Mouse (Mus musculus): Measurements from ENCODE around the gene Arpc5l. TPM values are rescaled to one million over a fixed set of nuclear protein-coding genes. Genes with fewer than 3 reads are reported as not detected.
"Not testable (repeated sequence)": the region's sequence is repeated elsewhere in the genome, so short reads cannot be mapped to it uniquely, and the experiment has no call there.

Arpc5l gene
- polyA plus RNA-seq, 1 experiment from 2014 or later, result 154 TPM

- Histone ChIP-seq H3K4me2 (peak overlapping the region; percentile 95), H3K4me1 (replicated peaks) (peaks cover 45% of the 10 kb centered on the region), H3K9me3 (no peaks in the 10 kb centered on the region), H3K27ac (replicated peaks) (no peak overlapping the region), H3K9ac (peak overlapping the region; percentile 85), H3K27me3 (no peaks in the 10 kb centered on the region), H3K36me3 (peaks cover 46% of the 10 kb centered on the region), H3K4me3 (peak overlapping the region; percentile 52)
- ATAC-seq (ENCODE audit: low read depth), result no peak
- 52% methylated on average over 8 of the region's 8 CpGs for WGBS
These were observed 2.0 kb upstream of the Arpc5l start for GRCm38 (mm10) chr2:39003106-39003505.

GRCm38 (mm10) chr2:39003512-39003911, 1.6 kb upstream of the Arpc5l start:
- Histone ChIP-seq H3K27ac (replicated peaks) (no peak overlapping the region), H3K4me3 (peak overlapping the region; percentile 52), H3K4me2 (peak overlapping the region; percentile 95), H3K9me3 (no peaks in the 10 kb centered on the region), H3K9ac (peak overlapping the region; percentile 85), H3K36me3 (peaks cover 46% of the 10 kb centered on the region), H3K4me1 (replicated peaks) (peaks cover 42% of the 10 kb centered on the region), H3K27me3 (no peaks in the 10 kb centered on the region)
- no peak for ATAC-seq (ENCODE audit: low read depth)
- WGBS, result 65% methylated on average over 5 of the region's 5 CpGs

- ATAC-seq (ENCODE audit: low read depth), result 0 out of 2 replicates have a peak, but pooled peaks have one; percentile 10
These were observed 776 bp upstream of the Arpc5l start for GRCm38 (mm10) chr2:39004372-39004771.

GRCm38 (mm10) chr2:39005574-39006079, 479 bp downstream of the Arpc5l start, which contains the start of gene Rpl35:
TSS of gene Rpl35 (minus strand) at chr2:39005624.
- no peak for ATAC-seq (ENCODE audit: low read depth)
- H3K4me3 ChIP-seq, result peak within 1 kb of the TSS; percentile 52
- no peaks in the 10 kb centered on the region for H3K27me3 ChIP-seq
- 14% methylated on average over 15 of the region's 15 CpGs for WGBS
- peak within 1 kb of the TSS; percentile 92 for H3K27ac ChIP-seq (replicated peaks)
- peak within 1 kb of the TSS; percentile 85 for H3K9ac ChIP-seq
- H3K4me1 ChIP-seq (replicated peaks), result peaks cover 60% of the 10 kb centered on the region
- H3K36me3 ChIP-seq, result peaks cover 35% of the 10 kb centered on the region
- H3K9me3 ChIP-seq, result no peaks in the 10 kb centered on the region
- H3K4me2 ChIP-seq, result peak within 1 kb of the TSS; percentile 95

More at GRCm38 (mm10) chr2:39004372-39004771, 776 bp upstream of the Arpc5l start:
- WGBS, result under 1% methylated on average over 11 of the region's 11 CpGs
- H3K27me3 ChIP-seq, result no peaks in the 10 kb centered on the region
- H3K4me1 ChIP-seq (replicated peaks), result peaks cover 50% of the 10 kb centered on the region
- no peaks in the 10 kb centered on the region for H3K9me3 ChIP-seq
- H3K27ac ChIP-seq (replicated peaks), result peak overlapping the region; percentile 92
- H3K4me2 ChIP-seq, result peak overlapping the region; percentile 95
- H3K9ac ChIP-seq, result peak overlapping the region; percentile 85
- peak overlapping the region; percentile 52 for H3K4me3 ChIP-seq
- H3K36me3 ChIP-seq, result peaks cover 45% of the 10 kb centered on the region

- H3K9ac ChIP-seq, result peak overlapping the region; percentile 85
- no peaks in the 10 kb centered on the region for H3K27me3 ChIP-seq
- no peak for ATAC-seq (ENCODE audit: low read depth)
- H3K9me3 ChIP-seq, result no peaks in the 10 kb centered on the region
- WGBS, result 93% methylated on average over 14 of the region's 14 CpGs
- peak overlapping the region; percentile 95 for H3K4me2 ChIP-seq
- peaks cover 29% of the 10 kb centered on the region for H3K36me3 ChIP-seq
- H3K4me3 ChIP-seq, result peak overlapping the region; percentile 52
- H3K4me1 ChIP-seq (replicated peaks), result peaks cover 66% of the 10 kb centered on the region
- H3K27ac ChIP-seq (replicated peaks), result no peak overlapping the region
These were observed 1.1 kb downstream of the Arpc5l start for GRCm38 (mm10) chr2:39006149-39006730.

- Histone ChIP-seq H3K27ac (replicated peaks) (peak overlapping the region; percentile 95), H3K4me1 (replicated peaks) (peaks cover 67% of the 10 kb centered on the region), H3K36me3 (peaks cover 24% of the 10 kb centered on the region), H3K4me3 (peak overlapping the region; percentile 93), H3K4me2 (peak overlapping the region; percentile 85), H3K9ac (peak overlapping the region; percentile 95), H3K27me3 (no peaks in the 10 kb centered on the region), H3K9me3 (no peaks in the 10 kb centered on the region)
- peak; percentile 89 for ATAC-seq (ENCODE audit: low read depth)
- under 1% methylated on average over 40 of the region's 44 CpGs for WGBS
These were observed 2.7 kb downstream of the Arpc5l start for GRCm38 (mm10) chr2:39007865-39008264.

- H3K4me3 ChIP-seq, result peak overlapping the region; percentile 93
- H3K4me1 ChIP-seq (replicated peaks), result peaks cover 62% of the 10 kb centered on the region
- H3K4me2 ChIP-seq, result peak overlapping the region; percentile 85
- peak; percentile 56 for ATAC-seq (ENCODE audit: low read depth)
- no peaks in the 10 kb centered on the region for H3K9me3 ChIP-seq
- peak overlapping the region; percentile 95 for H3K9ac ChIP-seq
- WGBS, result under 1% methylated on average over 25 of the region's 25 CpGs
- no peaks in the 10 kb centered on the region for H3K27me3 ChIP-seq
- H3K27ac ChIP-seq (replicated peaks), result peak overlapping the region; percentile 95
- peaks cover 24% of the 10 kb centered on the region for H3K36me3 ChIP-seq
These were observed 3.3 kb downstream of the Arpc5l start for GRCm38 (mm10) chr2:39008350-39008851.

- H3K9ac ChIP-seq, result peak overlapping the region; percentile 95
- peaks cover 25% of the 10 kb centered on the region for H3K36me3 ChIP-seq
- no peaks in the 10 kb centered on the region for H3K27me3 ChIP-seq
- 29% methylated on average over 3 of the region's 3 CpGs for WGBS
- no peak for ATAC-seq (ENCODE audit: low read depth)
- peaks cover 56% of the 10 kb centered on the region for H3K4me1 ChIP-seq (replicated peaks)
- H3K4me3 ChIP-seq, result peak overlapping the region; percentile 93
- peak overlapping the region; percentile 85 for H3K4me2 ChIP-seq
- no peaks in the 10 kb centered on the region for H3K9me3 ChIP-seq
- peak overlapping the region; percentile 95; the same call in 1 of the 2 replicates for H3K27ac ChIP-seq (replicated peaks)
These were observed 3.8 kb downstream of the Arpc5l start for GRCm38 (mm10) chr2:39008954-39009365.

- ATAC-seq (ENCODE audit: low read depth); H3K4me2 ChIP-seq; H3K9me3 ChIP-seq; H3K9ac ChIP-seq; H3K27me3 ChIP-seq; H3K27ac ChIP-seq (replicated peaks); H3K4me3 ChIP-seq: not testable (repeated sequence)
- Histone ChIP-seq H3K4me1 (replicated peaks) (peaks cover 52% of the 10 kb centered on the region), H3K36me3 (peaks cover 37% of the 10 kb centered on the region)
- 96% methylated on average over 5 of the region's 5 CpGs for WGBS
These were observed 5.0 kb downstream of the Arpc5l start for GRCm38 (mm10) chr2:39010144-39010543.

GRCm38 (mm10) chr2:39011264-39011663, 6.1 kb downstream of the Arpc5l start:
- H3K27me3 ChIP-seq, result no peaks in the 10 kb centered on the region
- peaks cover 48% of the 10 kb centered on the region for H3K36me3 ChIP-seq
- peaks cover 45% of the 10 kb centered on the region for H3K4me1 ChIP-seq (replicated peaks)
- H3K9me3 ChIP-seq, result no peaks in the 10 kb centered on the region
- H3K4me2 ChIP-seq, result no peak overlapping the region
- H3K9ac ChIP-seq, result no peak overlapping the region
- H3K4me3 ChIP-seq, result no peak overlapping the region
- no peak for ATAC-seq (ENCODE audit: low read depth)
- no peak overlapping the region for H3K27ac ChIP-seq (replicated peaks)

- Histone ChIP-seq H3K9me3 (no peaks in the 10 kb centered on the region), H3K4me1 (replicated peaks) (peaks cover 39% of the 10 kb centered on the region), H3K36me3 (peaks cover 55% of the 10 kb centered on the region), H3K4me3 (no peak overlapping the region), H3K9ac (no peak overlapping the region), H3K4me2 (no peak overlapping the region), H3K27me3 (no peaks in the 10 kb centered on the region), H3K27ac (replicated peaks) (no peak overlapping the region)
- WGBS, result 84% methylated on average over 3 of the region's 3 CpGs
- no peak for ATAC-seq (ENCODE audit: low read depth)
These were observed 6.8 kb downstream of the Arpc5l start for GRCm38 (mm10) chr2:39011971-39012370.

- Histone ChIP-seq H3K36me3 (peaks cover 64% of the 10 kb centered on the region), H3K27me3 (no peaks in the 10 kb centered on the region), H3K9ac (0 out of 2 replicates have a peak overlapping the region, but pooled peaks have one; percentile 22), H3K4me3 (no peak overlapping the region), H3K9me3 (no peaks in the 10 kb centered on the region), H3K27ac (replicated peaks) (no peak overlapping the region), H3K4me1 (replicated peaks) (peaks cover 35% of the 10 kb centered on the region), H3K4me2 (no peak overlapping the region)
- 91% methylated on average over 7 of the region's 7 CpGs for whole genome bisulfite sequencing
- ATAC-seq (ENCODE audit: low read depth), result no peak
These were observed 7.7 kb downstream of the Arpc5l start for GRCm38 (mm10) chr2:39012768-39013279.

All from neural tube, embryonic 13.5 days (tissue).